Mouse (Mus musculus) spleen, postnatal 14 days (tissue): ENCODE measurements around the gene Ubap2l.
A peak's percentile ranks its signal among the peaks of the same experiment; 100 is the strongest.

ENCODE experiments used
- DNase-seq, 2 experiments: peaks; one replicate each; pipeline ENCODE4 v3.0.0; 2021 to 2022; ENCODE audit warnings: low spot score in 2 of 2

The Ubap2l gene

GRCm38 (mm10) chr3:90067851-90068250 is 15.4 kb upstream of the Ubap2l start:
- DNase-seq = no peak

GRCm38 (mm10) chr3:90065553-90065952 is 13.1 kb upstream of the Ubap2l start:
- DNase-seq = peak in 1 of 2 experiments; percentile 47

GRCm38 (mm10) chr3:90064383-90064782 is 12.0 kb upstream of the Ubap2l start:
- no peak for DNase-seq

- no peak for DNase-seq
These were observed 10.1 kb upstream of the Ubap2l start for GRCm38 (mm10) chr3:90062539-90062938.

GRCm38 (mm10) chr3:90061549-90061948 is 9.1 kb upstream of the Ubap2l start:
- no peak for DNase-seq

- peak; percentile 31 to 52 for DNase-seq
These were observed 732 bp downstream of the Ubap2l start, which contains the start of gene 4933434E20Rik for GRCm38 (mm10) chr3:90051441-90052350. Gene 4933434E20Rik (plus strand): TSS chr3:90051636.

GRCm38 (mm10) chr3:90049691-90050090 is 2.7 kb downstream of the Ubap2l start:
- no peak for DNase-seq

GRCm38 (mm10) chr3:90036263-90036662 is 16.2 kb downstream of the Ubap2l start:
- DNase-seq = no peak

- DNase-seq = no peak
These were observed 17.8 kb downstream of the Ubap2l start for GRCm38 (mm10) chr3:90034653-90035052.

- no peak for DNase-seq
These were observed 35.8 kb downstream of the Ubap2l start for GRCm38 (mm10) chr3:90016626-90017025.

- no peak for DNase-seq
These were observed 42.1 kb downstream of the Ubap2l start for GRCm38 (mm10) chr3:90010291-90010690.

GRCm38 (mm10) chr3:90004091-90004796 is 48.2 kb downstream of the Ubap2l start:
- no peak for DNase-seq

- DNase-seq = no peak
These were observed 52.6 kb downstream of the Ubap2l start for GRCm38 (mm10) chr3:89999830-90000229.

GRCm38 (mm10) chr3:89999090-89999489 is 53.3 kb downstream of the Ubap2l start:
- no peak for DNase-seq

- DNase-seq = peak; percentile 85 to 93
These were observed 53.8 kb downstream of the Ubap2l start, which contains the start of gene Hax1 for GRCm38 (mm10) chr3:89998612-89999054. Gene Hax1 (minus strand): TSS chr3:89998780.

GRCm38 (mm10) chr3:89997791-89998495 is 54.5 kb downstream of the Ubap2l start:
- DNase-seq = peak in 1 of 2 experiments; percentile 5

- DNase-seq = no peak
These were observed 57.5 kb downstream of the Ubap2l start for GRCm38 (mm10) chr3:89994807-89995515.

GRCm38 (mm10) chr3:89987822-89988221 is 64.6 kb downstream of the Ubap2l start:
- no peak for DNase-seq

GRCm38 (mm10) chr3:89987211-89987610 is 65.2 kb downstream of the Ubap2l start:
- DNase-seq = no peak

- DNase-seq = no peak
These were observed 70.0 kb downstream of the Ubap2l start for GRCm38 (mm10) chr3:89982426-89982825.

- no peak for DNase-seq
These were observed 75.6 kb downstream of the Ubap2l start for GRCm38 (mm10) chr3:89976859-89977258.
